Mouse (Mus musculus) lung, postnatal 0 days (tissue): Measurements from ENCODE around the gene Rgs11.

Experiments
- CTCF ChIP-seq: IDR thresholded peaks from 2 replicates; pipeline ENCODE4 v1.5.1; 2016; ENCODE audit warnings: antibody characterized with exemption, mild to moderate bottlenecking
- EP300 ChIP-seq: IDR thresholded peaks from 2 replicates; pipeline ENCODE4 v1.6.1; 2016; ENCODE audit warnings: antibody characterized with exemption, mild to moderate bottlenecking, control low read depth

DNA sequence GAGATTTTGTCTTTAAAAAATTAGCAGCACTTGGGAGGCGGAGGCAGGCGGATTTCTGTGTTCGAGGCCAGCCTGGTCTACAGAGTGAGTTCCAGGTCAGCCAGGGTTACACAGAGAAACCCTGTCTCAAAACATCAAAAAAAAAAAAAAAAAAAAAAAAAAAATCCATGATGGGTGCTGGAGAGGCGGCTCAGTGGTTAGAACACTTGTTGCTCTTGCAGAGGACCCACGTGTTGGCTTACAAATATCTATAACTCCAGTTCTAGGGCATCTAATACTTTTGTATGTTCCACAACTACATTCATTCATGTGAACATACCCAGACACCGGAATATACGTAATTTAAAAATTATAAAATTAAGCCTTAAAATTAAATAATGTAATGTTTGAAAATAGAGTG lies 52.6 kb downstream of the Rgs11 start:
- no peak for TF ChIP-seq CTCF
- no peak for TF ChIP-seq EP300
